In genomic region chr7:62375658-62376057, GRCm38 (mm10) we compare ENCODE assay signal across 10 mouse cellular contexts. TPM values are rescaled to one million over a fixed set of nuclear protein-coding genes. Genes with fewer than 3 reads are reported as not detected.
DNase-seq lines count a peak whose midpoint lies in the region; ATAC-seq and TF ChIP-seq lines count a peak whose summit lies in the region.
"Had no signal": no experiment of that assay in that cellular context is flagged by ENCODE, and none has a peak within 500 bp of the region (broad histone marks: within the 10 kb centered on the region; RNA-seq: fewer than 3 reads in every experiment).

No protein-coding gene starts in this region.

- no peak overlapping the region for H3K27ac ChIP-seq in liver, postnatal 0 days (ENCODE audit: low read depth)
- no peak overlapping the region for H3K27ac ChIP-seq in cortical plate, adult 2 months (ENCODE audit: insufficient read depth, low read length)
- no peak overlapping the region for H3K27ac ChIP-seq in neural tube, embryonic 14.5 days (ENCODE audit: low read depth, low read length)

- no peaks in the 10 kb centered on the region for H3K36me3 ChIP-seq in liver, postnatal 0 days (replicated peaks; ENCODE audit: insufficient read depth, low read length)
- H3K36me3 ChIP-seq in neural tube, embryonic 14.5 days (ENCODE audit: control insufficient read depth, insufficient read depth, low read length) = no peaks in the 10 kb centered on the region

- H3K4me1 ChIP-seq in liver, postnatal 0 days (ENCODE audit: insufficient read depth) = no peaks in the 10 kb centered on the region
- no peaks in the 10 kb centered on the region for H3K4me1 ChIP-seq in cortical plate, adult 2 months (ENCODE audit: control insufficient read depth, insufficient read depth, low read length)
- H3K4me1 ChIP-seq in neural tube, embryonic 14.5 days (ENCODE audit: control insufficient read depth, insufficient read depth, low read length) = peaks cover 6% of the 10 kb centered on the region; the same call in 1 of the 2 replicates

- TF ChIP-seq POLR2A in cortical plate, adult 2 months (IDR thresholded peaks at IDR 0.05; ENCODE audit: extremely low read depth, insufficient read depth, low read length) = no peak

- no peak overlapping the region for H3K9ac ChIP-seq in liver, postnatal 0 days (replicated peaks)
- H3K9ac ChIP-seq in neural tube, embryonic 14.5 days (replicated peaks; ENCODE audit: low read depth, low read length) = no peak overlapping the region

- 0 out of 2 replicates have a peak, but pooled peaks cover 3% of the 10 kb centered on the region for H3K27me3 ChIP-seq in liver, postnatal 0 days (ENCODE audit: insufficient read depth, low read length)
- H3K27me3 ChIP-seq in neural tube, embryonic 14.5 days (ENCODE audit: control insufficient read depth, insufficient read depth, low read length) = no peaks in the 10 kb centered on the region

- peak; percentile 19 for DNase-seq in gastrocnemius, postnatal 14 days
- DNase-seq in gastrocnemius, adult 8-10 months (ENCODE audit: low spot score in 2 of 2) = no peak
- no peak for DNase-seq in liver, postnatal 0 days
- no peak for DNase-seq in liver
- DNase-seq in layer of hippocampus, adult 9-10 months (ENCODE audit: low spot score) = no peak
- DNase-seq in ovary, adult 18-20 months (ENCODE audit: low spot score) = no peak
- DNase-seq: spleen, adult 18-20 months had no signal

- intact Hi-C loops in gastrocnemius, postnatal 14 days (cut with DNase I; ENCODE audit: low total_unique reads) = no loop called here

- H3K9me3 ChIP-seq in liver, postnatal 0 days (ENCODE audit: low read length) = no peaks in the 10 kb centered on the region
- peaks cover 3% of the 10 kb centered on the region; the same call in 1 of the 2 replicates for H3K9me3 ChIP-seq in neural tube, embryonic 14.5 days (ENCODE audit: control insufficient read depth, low read length)

- no peak for TF ChIP-seq EP300 in liver, postnatal 0 days (IDR thresholded peaks at IDR 0.05; ENCODE audit: low read depth)

- ATAC-seq in liver, postnatal 0 days = no peak
- no peak for ATAC-seq in neural tube, embryonic 14.5 days (ENCODE audit: low read depth)
- ATAC-seq: Patski had no signal

- 31% methylated on average over 4 of the region's 4 CpGs for WGBS in liver, postnatal 0 days (ENCODE audit: insufficient replicate concordance)
- WGBS in neural tube, embryonic 14.5 days = 33% methylated on average over 4 of the region's 4 CpGs

- TF ChIP-seq CTCF in liver, postnatal 0 days (IDR thresholded peaks at IDR 0.05; ENCODE audit: low read depth) = peak; percentile 24
- 0 out of 2 replicates have a peak, but pooled peaks have one; percentile 10 for TF ChIP-seq CTCF in cortical plate, adult 2 months (IDR thresholded peaks at IDR 0.05; ENCODE audit: extremely low read depth, insufficient read depth, low read length)

- H3K4me3 ChIP-seq in liver, postnatal 0 days (ENCODE audit: low read depth, low read length) = no peak overlapping the region
- no peak overlapping the region; the same call in 1 of the 2 replicates for H3K4me3 ChIP-seq in cortical plate, adult 2 months (ENCODE audit: insufficient read depth, low read length)
- no peak overlapping the region; the same call in 1 of the 2 replicates for H3K4me3 ChIP-seq in neural tube, embryonic 14.5 days (ENCODE audit: low read depth, low read length)

- no peak overlapping the region for H3K4me2 ChIP-seq in liver, postnatal 0 days (ENCODE audit: low read depth, low read length)
- H3K4me2 ChIP-seq in neural tube, embryonic 14.5 days (ENCODE audit: low read depth, low read length) = peak overlapping the region; percentile 53; the same call in 1 of the 2 replicates

RNA-seq across cellular contexts. Expression of gene Magel2, which starts 1.2 kb away (rescaled TPM):
- total RNA-seq in gastrocnemius, postnatal 14 days (2021) = under 1 TPM; 0.21 to 0.47 TPM
- total RNA-seq in gastrocnemius, adult 8-10 months (2022) = not detected
- polyA plus RNA-seq in liver, postnatal 0 days (2015; fragmentation: Nextera tagmentation; extraction: Ambion mirVana) = 0.02 TPM in 1 of 2 replicates, not detected in the other
- polyA plus RNA-seq in cortical plate, adult 2 months (2012; rRNA removed) = 0.52 and 0.57 TPM in 2 replicates
- polyA plus RNA-seq in neural tube, embryonic 14.5 days (2014; fragmentation: Nextera tagmentation; extraction: Ambion mirVana) = 13.6 and 16.6 TPM in 2 replicates
- polyA plus RNA-seq: Patski had no signal

RNA-seq across cellular contexts. Expression of gene Ndn, which starts 29.3 kb away (rescaled TPM):
- total RNA-seq in gastrocnemius, postnatal 14 days (2021) = 10 to 100 TPM; 20.3 to 24.4 TPM
- total RNA-seq in gastrocnemius, adult 8-10 months (2022) = 1 to 10 TPM; 1.8 to 2.4 (median 2.1) TPM
- 2.2 and 2.7 TPM in 2 replicates for polyA plus RNA-seq in liver, postnatal 0 days (2015; fragmentation: Nextera tagmentation; extraction: Ambion mirVana)
- 116 and 117 TPM in 2 replicates for polyA plus RNA-seq in cortical plate, adult 2 months (2012; rRNA removed)
- 394 and 457 TPM in 2 replicates for polyA plus RNA-seq in neural tube, embryonic 14.5 days (2014; fragmentation: Nextera tagmentation; extraction: Ambion mirVana)

RNA-seq across cellular contexts. Expression of gene Mkrn3, which starts 44.3 kb away (rescaled TPM):
- under 1 TPM; 0.33 to 0.42 TPM for total RNA-seq in gastrocnemius, postnatal 14 days (2021)
- under 1 TPM in 3 of 4 experiments, not detected in 1; 0.12 to 0.32 (median 0.25) TPM for total RNA-seq in gastrocnemius, adult 8-10 months (2022)
- polyA plus RNA-seq in liver, postnatal 0 days (2015; fragmentation: Nextera tagmentation; extraction: Ambion mirVana) = 0.25 and 0.36 TPM in 2 replicates
- 1.5 and 1.8 TPM in 2 replicates for polyA plus RNA-seq in cortical plate, adult 2 months (2012; rRNA removed)
- 17.5 and 19.0 TPM in 2 replicates for polyA plus RNA-seq in neural tube, embryonic 14.5 days (2014; fragmentation: Nextera tagmentation; extraction: Ambion mirVana)

Comparison
In these comparisons a context has a peak if more than half of its experiments do, and no peak if none do; other contexts are left out.
1. RNA of gene Ndn, which starts 29.3 kb away (polyA plus RNA-seq): 394 to 457 TPM in neural tube, embryonic 14.5 days and 116 to 117 TPM in cortical plate, adult 2 months; 2.2 to 2.7 TPM in liver, postnatal 0 days; every median in the first group is over 10 times any median in the second.